Mouse (Mus musculus): ENCODE measurements around the gene Msh4.
A peak's percentile ranks its signal among the peaks of the same experiment; 100 is the strongest.
"Not testable (repeated sequence)": the region's sequence is repeated elsewhere in the genome, so short reads cannot be mapped to it uniquely, and the experiment has no call there.

Msh4 gene

GRCm38 (mm10) chr3:153849368-153850015 lies 56.4 kb downstream of the Msh4 start:
- DNase-seq (ENCODE audit: low spot score): no peak

- no peak for DNase-seq (ENCODE audit: low spot score)
Measured at GRCm38 (mm10) chr3:153847207-153847733, 58.7 kb downstream of the Msh4 start.

GRCm38 (mm10) chr3:153846109-153846508 lies 59.8 kb downstream of the Msh4 start:
- DNase-seq (ENCODE audit: low spot score): no peak

- DNase-seq (ENCODE audit: low spot score): no peak
Measured at GRCm38 (mm10) chr3:153845500-153845899, 60.4 kb downstream of the Msh4 start.

GRCm38 (mm10) chr3:153844757-153845156 lies 61.2 kb downstream of the Msh4 start:
- DNase-seq (ENCODE audit: low spot score): no peak

GRCm38 (mm10) chr3:153844030-153844429 lies 61.9 kb downstream of the Msh4 start, which contains the start of gene Asb17:
TSS of gene Asb17 (plus strand) at chr3:153844209.
- no peak for DNase-seq (ENCODE audit: low spot score)

- no peak for DNase-seq (ENCODE audit: low spot score)
Measured at GRCm38 (mm10) chr3:153837593-153837992, 68.3 kb downstream of the Msh4 start.

GRCm38 (mm10) chr3:153836316-153836715 lies 69.6 kb downstream of the Msh4 start:
- DNase-seq (ENCODE audit: low spot score): no peak

GRCm38 (mm10) chr3:153835455-153836086 lies 70.4 kb downstream of the Msh4 start:
- peak; percentile 22 for DNase-seq (ENCODE audit: low spot score)

GRCm38 (mm10) chr3:153834071-153834470 lies 71.9 kb downstream of the Msh4 start:
- no peak for DNase-seq (ENCODE audit: low spot score)

GRCm38 (mm10) chr3:153832654-153832945 lies 73.3 kb downstream of the Msh4 start:
- no peak for DNase-seq (ENCODE audit: low spot score)

GRCm38 (mm10) chr3:153831873-153832653 lies 73.9 kb downstream of the Msh4 start:
- DNase-seq (ENCODE audit: low spot score): no peak

- no peak for DNase-seq (ENCODE audit: low spot score)
Measured at GRCm38 (mm10) chr3:153831014-153831872, 74.7 kb downstream of the Msh4 start.

GRCm38 (mm10) chr3:153829788-153830187 lies 76.2 kb downstream of the Msh4 start:
- not testable (repeated sequence) for DNase-seq (ENCODE audit: low spot score)

GRCm38 (mm10) chr3:153826616-153827015 lies 79.3 kb downstream of the Msh4 start:
- no peak for DNase-seq (ENCODE audit: low spot score)

- no peak for DNase-seq (ENCODE audit: low spot score)
Measured at GRCm38 (mm10) chr3:153825197-153825596, 80.7 kb downstream of the Msh4 start.

GRCm38 (mm10) chr3:153823671-153824515 lies 82.0 kb downstream of the Msh4 start:
- no peak for DNase-seq (ENCODE audit: low spot score)

- no peak for DNase-seq (ENCODE audit: low spot score)
Measured at GRCm38 (mm10) chr3:153819438-153819837, 86.5 kb downstream of the Msh4 start.

GRCm38 (mm10) chr3:153818723-153819122 lies 87.2 kb downstream of the Msh4 start:
- no peak for DNase-seq (ENCODE audit: low spot score)

GRCm38 (mm10) chr3:153817376-153817890 lies 88.5 kb downstream of the Msh4 start:
- DNase-seq (ENCODE audit: low spot score): no peak

GRCm38 (mm10) chr3:153814026-153814425 lies 91.9 kb downstream of the Msh4 start:
- DNase-seq (ENCODE audit: low spot score): no peak
